Mouse (Mus musculus) stomach, adult 2 months (tissue): ENCODE results near the gene Armcx4. TPM values are rescaled to one million over a fixed set of nuclear protein-coding genes. Genes with fewer than 3 reads are reported as not detected.

Experiments
- polyA plus RNA-seq: library from polyadenylated mRNA; depleted of rRNA; stranded (reverse); fragments of >200 nt; gene quantifications from 2 replicates; pipeline ENCODE4 v1.2.3, GENCODE M21; 2012; rRNA removed

Armcx4 gene
- polyA plus RNA-seq, result 0.09 and 0.11 TPM in 2 replicates

DNA sequence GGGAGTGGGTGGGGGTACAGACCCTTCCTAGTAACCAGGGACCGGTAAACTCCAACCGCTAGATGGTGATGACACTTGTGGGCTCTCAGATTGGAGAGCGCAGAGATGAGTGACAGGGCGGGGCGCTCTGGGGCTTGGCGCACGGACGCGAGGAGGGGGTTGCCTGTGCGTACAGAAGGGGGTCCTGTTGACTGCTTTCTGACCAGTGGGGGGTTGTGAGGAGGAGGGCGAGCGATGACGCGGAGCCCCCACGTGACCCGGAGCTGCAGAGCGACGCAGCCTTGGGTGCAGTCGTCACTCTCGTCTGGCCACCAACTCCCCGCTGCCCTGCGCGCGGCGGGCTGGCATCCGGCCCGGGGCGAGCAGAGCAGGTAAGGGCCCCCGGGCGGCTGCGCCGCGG lies at the start of gene Armcx4:
Armcx4 (plus strand) TSS at position 253 of the 400 bp plus-strand sequence.

DNA sequence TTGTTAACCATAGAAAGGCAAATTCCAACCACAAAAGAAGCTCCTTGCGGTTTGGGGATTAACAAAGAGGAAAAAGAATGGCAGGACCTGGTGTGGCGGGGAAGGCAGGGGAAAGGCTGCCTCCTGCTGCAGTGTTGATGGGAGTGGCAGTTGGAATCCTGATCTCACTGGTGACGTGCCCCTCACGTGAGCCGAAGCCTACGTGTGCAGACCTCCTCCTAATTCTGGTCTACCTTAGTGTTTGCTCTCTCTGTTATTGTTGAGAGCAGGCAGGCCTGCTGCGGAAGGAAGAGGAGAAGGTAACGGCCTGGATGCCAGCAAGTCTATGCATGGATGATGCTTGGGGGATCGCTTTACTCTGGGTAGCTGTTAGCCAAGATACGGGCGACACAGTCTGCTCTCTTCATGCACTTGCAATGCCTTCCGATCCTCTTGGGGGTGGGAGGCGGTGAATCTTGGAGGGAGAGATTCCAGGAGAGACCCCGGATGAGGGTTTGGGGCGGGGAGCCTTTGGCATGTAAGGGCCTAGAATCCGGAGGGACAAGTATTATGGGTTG lies 31.5 kb downstream of the Armcx4 start, which contains the start of gene Armcx1:
Armcx1 (plus strand) TSS at position 212 of the 557 bp plus-strand sequence.

Other genes starting within 250 kb of the Armcx4 start
- gene Taf7l, start 210.0 kb upstream of the Armcx4 start, polyA plus RNA-seq, result not detected in 2 replicates
- gene Timm8a1, start 144.7 kb upstream of the Armcx4 start, polyA plus RNA-seq, result 0.09 and 0.17 TPM in 2 replicates
- gene Btk, start 102.9 kb upstream of the Armcx4 start, polyA plus RNA-seq, result 0.08 and 0.19 TPM in 2 replicates
- gene Rpl36a, start 100.9 kb upstream of the Armcx4 start, polyA plus RNA-seq, result 4.6 and 8.8 TPM in 2 replicates
- gene Gla, start 85.4 kb upstream of the Armcx4 start, polyA plus RNA-seq, result 0.45 and 0.51 TPM in 2 replicates
- gene Hnrnph2, start 85.3 kb upstream of the Armcx4 start, polyA plus RNA-seq, result 0.92 and 1.3 TPM in 2 replicates
- gene Armcx1, start 31.4 kb downstream of the Armcx4 start, polyA plus RNA-seq, result 0.17 and 0.42 TPM in 2 replicates
- gene Armcx6, start 64.9 kb downstream of the Armcx4 start, polyA plus RNA-seq, result 0.33 and 0.36 TPM in 2 replicates
- gene Armcx3, start 70.1 kb downstream of the Armcx4 start, polyA plus RNA-seq, result 0.42 and 1.4 TPM in 2 replicates
- gene Armcx2, start 122.7 kb downstream of the Armcx4 start, polyA plus RNA-seq, result 5.7 and 6.3 TPM in 2 replicates